Mouse (Mus musculus) CH12.LX (cell line): ENCODE measurements at regions not wholly inside any gene's neighbourhood (a gene's known extent, or its start where the extent isn't known, plus 50 kb on each side); places are given as distances from the start of the nearest gene placed in this dataset.

Source experiments
- CTCF ChIP-seq, 2 experiments: IDR thresholded peaks in 1 of 2; conservative IDR thresholded peaks in 1 of 2; 2 replicates each; pipeline ENCODE4 v1.5.1; 2011 to 2012; ENCODE audit warnings: low read depth in 2 of 2, low read length in 2 of 2, improper control_type of control experiment in 1 of 2, inconsistent platforms in 1 of 2, mild to moderate bottlenecking in 1 of 2, moderate library complexity in 1 of 2
- EP300 ChIP-seq: IDR thresholded peaks from 2 replicates; pipeline ENCODE4 v1.6.1; 2011; ENCODE audit warnings: low read length, improper control_type of control experiment
- GABPA ChIP-seq: IDR thresholded peaks from 2 replicates; pipeline ENCODE4 v1.6.1; 2012; ENCODE audit warnings: low read depth, low read length, improper control_type of control experiment, inconsistent platforms; ENCODE audit not compliant: insufficient replicate concordance
- HCFC1 ChIP-seq: IDR thresholded peaks from 2 replicates; pipeline ENCODE4 v1.6.1; 2012; ENCODE audit warnings: low read depth, mild to moderate bottlenecking, inconsistent platforms, low read length, improper control_type of control experiment
- MAX ChIP-seq: IDR thresholded peaks from 2 replicates; pipeline ENCODE4 v1.6.1; 2011; ENCODE audit warnings: low read length, improper control_type of control experiment
- MAZ ChIP-seq: IDR thresholded peaks from 2 replicates; pipeline ENCODE4 v1.6.1; 2012; ENCODE audit warnings: low read depth, mild to moderate bottlenecking, inconsistent platforms, low read length, improper control_type of control experiment, moderate library complexity
- MYC ChIP-seq: IDR thresholded peaks from 2 replicates; pipeline ENCODE4 v1.6.1; 2011; ENCODE audit warnings: low read depth, mild to moderate bottlenecking, improper control_type of control experiment, low read length
- POLR2A ChIP-seq: IDR thresholded peaks from 2 replicates; pipeline ENCODE4 v1.6.1; 2011; ENCODE audit warnings: low read depth, mild to moderate bottlenecking, improper control_type of control experiment, low read length
- SIN3A ChIP-seq: IDR thresholded peaks from 2 replicates; pipeline ENCODE4 v1.6.1; 2012; ENCODE audit warnings: low read length, improper control_type of control experiment, inconsistent platforms
- TBP ChIP-seq: conservative IDR thresholded peaks from 2 replicates; pipeline ENCODE4 v1.6.1; 2011; ENCODE audit warnings: low read depth, low read length, improper control_type of control experiment
- USF2 ChIP-seq: conservative IDR thresholded peaks from 2 replicates; pipeline ENCODE4 v1.6.1; 2011; ENCODE audit warnings: low read depth, low read length, improper control_type of control experiment
- ZNF384 ChIP-seq: IDR thresholded peaks from 2 replicates; pipeline ENCODE4 v1.6.1; 2012; ENCODE audit warnings: low read depth, low read length, improper control_type of control experiment, inconsistent platforms

DNA sequence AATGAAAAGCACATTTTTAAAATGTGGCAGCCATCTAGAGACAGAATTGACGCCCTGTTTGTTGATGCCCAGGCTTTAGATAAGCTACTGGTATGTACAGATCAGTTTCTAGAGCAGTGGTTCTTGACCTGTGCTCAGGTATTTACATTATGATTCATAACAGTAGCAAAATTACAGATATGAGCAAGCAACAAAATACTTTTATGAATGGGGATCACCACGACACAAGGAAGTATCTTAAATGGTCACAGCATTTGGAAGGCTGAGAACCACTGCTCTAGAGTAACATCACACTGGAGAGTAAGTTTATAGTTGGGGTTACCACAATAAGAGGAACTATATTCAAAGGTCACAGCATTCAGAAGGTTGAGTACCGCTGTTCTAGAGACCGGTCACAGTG lies 66.3 kb upstream of the Dgkg start:
- no peak for TF ChIP-seq SIN3A
- TF ChIP-seq HCFC1: no peak
- no peak for TF ChIP-seq GABPA
- TF ChIP-seq CTCF (conservative IDR thresholded peaks at IDR 0.05 in 1 of 2, IDR thresholded peaks at IDR 0.05 in 1 of 2; ENCODE audit: low read depth in 2 of 2, low read length in 2 of 2): no peak
- no peak for TF ChIP-seq USF2
- TF ChIP-seq TBP: no peak
- no peak for TF ChIP-seq MAX
- no peak for TF ChIP-seq POLR2A
- TF ChIP-seq MYC: no peak
- TF ChIP-seq ZNF384: no peak
- peak; percentile 42; the same call in 1 of the 2 replicates for TF ChIP-seq EP300
- no peak for TF ChIP-seq MAZ
